In the genomic region with DNA sequence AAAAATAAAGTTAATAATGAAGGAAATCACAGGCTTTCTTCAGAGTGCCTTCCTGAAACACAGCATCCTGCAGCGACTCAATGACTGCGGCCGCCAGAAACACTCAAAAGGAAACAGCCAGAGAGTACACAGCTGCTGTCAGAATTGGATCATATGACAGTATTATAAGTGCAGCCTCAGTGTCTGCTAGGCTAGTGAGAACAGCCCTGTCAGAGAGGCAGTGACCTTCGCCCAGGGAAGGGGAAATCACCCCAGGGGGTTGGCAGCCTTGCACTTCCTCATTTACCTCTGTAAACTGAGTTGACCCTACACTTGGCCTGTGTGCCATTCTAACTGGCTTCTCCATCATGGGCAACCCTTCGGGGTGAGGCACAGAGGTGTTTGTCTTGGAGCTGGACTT, we compare ENCODE assay signal across 8 mouse cellular contexts.
DNase-seq lines count a peak whose midpoint lies in the region; ATAC-seq and TF ChIP-seq lines count a peak whose summit lies in the region.

No protein-coding gene starts in this region.

- no peaks in the 10 kb centered on the region for H3K36me3 ChIP-seq in embryonic facial prominence, embryonic 11.5 days (replicated peaks; ENCODE audit: control insufficient read depth, insufficient read depth, low read depth, low read length)
- no peaks in the 10 kb centered on the region for H3K36me3 ChIP-seq in intestine, embryonic 14.5 days (ENCODE audit: control insufficient read depth, insufficient read depth, low read length)
- H3K36me3 ChIP-seq in lung, embryonic 14.5 days (ENCODE audit: insufficient read depth), result no peaks in the 10 kb centered on the region
- H3K36me3 ChIP-seq in stomach, postnatal 0 days (ENCODE audit: control insufficient read depth, insufficient read depth, low read length), result no peaks in the 10 kb centered on the region

- ATAC-seq in embryonic facial prominence, embryonic 11.5 days (replicated peaks; ENCODE audit: insufficient number of reproducible peaks, low FRiP score, low TSS enrichment, low read depth), result no peak
- ATAC-seq in intestine, embryonic 14.5 days (replicated peaks; ENCODE audit: low FRiP score, low TSS enrichment, low read depth), result 0 out of 2 replicates have a peak, but pooled peaks have one; percentile 66
- peak; percentile 44; the same call in 1 of the 2 replicates for ATAC-seq in lung, embryonic 14.5 days (ENCODE audit: insufficient read depth)
- peak; percentile 86 for ATAC-seq in stomach, postnatal 0 days (ENCODE audit: low FRiP score, low TSS enrichment)

- no peaks in the 10 kb centered on the region for H3K9me3 ChIP-seq in embryonic facial prominence, embryonic 11.5 days (replicated peaks; ENCODE audit: control insufficient read depth, low read length)
- no peaks in the 10 kb centered on the region for H3K9me3 ChIP-seq in intestine, embryonic 14.5 days (ENCODE audit: control insufficient read depth, low read length)
- H3K9me3 ChIP-seq in lung, embryonic 14.5 days (ENCODE audit: low read depth, low read length), result no peaks in the 10 kb centered on the region
- H3K9me3 ChIP-seq in stomach, postnatal 0 days (ENCODE audit: control insufficient read depth, low read length), result no peaks in the 10 kb centered on the region

- peak overlapping the region; percentile 64 for H3K27ac ChIP-seq in left cerebral cortex, adult 2 months
- H3K27ac ChIP-seq in embryonic facial prominence, embryonic 11.5 days (replicated peaks; ENCODE audit: low read depth, low read length), result no peak overlapping the region
- no peak overlapping the region for H3K27ac ChIP-seq in intestine, embryonic 14.5 days (ENCODE audit: low read depth)
- H3K27ac ChIP-seq in lung, embryonic 14.5 days (ENCODE audit: low read depth), result peak overlapping the region; percentile 32; the same call in 1 of the 2 replicates
- H3K27ac ChIP-seq in stomach, postnatal 0 days (replicated peaks), result 0 out of 2 replicates have a peak overlapping the region, but pooled peaks have one; percentile 53

- intact Hi-C loops in left cerebral cortex, adult 2 months (cut with DNase I), result no loop called here

- 47% methylated on average over 5 of the region's 5 CpGs for WGBS in embryonic facial prominence, embryonic 11.5 days
- 51% methylated on average over 5 of the region's 5 CpGs for WGBS in intestine, embryonic 14.5 days
- 35% methylated on average over 5 of the region's 5 CpGs for WGBS in lung, embryonic 14.5 days
- WGBS in stomach, postnatal 0 days, result 51% methylated on average over 5 of the region's 5 CpGs

- no peak for TF ChIP-seq EP300 in stomach, postnatal 0 days (optimal IDR thresholded peaks at IDR 0.05)

- H3K4me2 ChIP-seq in embryonic facial prominence, embryonic 11.5 days (ENCODE audit: low read depth, low read length), result no peak overlapping the region
- no peak overlapping the region for H3K4me2 ChIP-seq in intestine, embryonic 14.5 days (ENCODE audit: low read length)
- H3K4me2 ChIP-seq in lung, embryonic 14.5 days, result no peak overlapping the region
- no peak overlapping the region for H3K4me2 ChIP-seq in stomach, postnatal 0 days (replicated peaks; ENCODE audit: low read depth)

- H3K9ac ChIP-seq in embryonic facial prominence, embryonic 11.5 days (replicated peaks; ENCODE audit: low read length), result no peak overlapping the region
- H3K9ac ChIP-seq in intestine, embryonic 14.5 days (ENCODE audit: low read length), result no peak overlapping the region
- no peak overlapping the region for H3K9ac ChIP-seq in lung, embryonic 14.5 days
- H3K9ac ChIP-seq in stomach, postnatal 0 days (ENCODE audit: low read length), result no peak overlapping the region

- no peak for DNase-seq in left cerebral cortex, adult 2 months (ENCODE audit: extremely low spot score in 1 of 2, low spot score in 2 of 2)
- no peak for DNase-seq in left cerebral cortex, adult 8-10 months (ENCODE audit: low spot score in 2 of 2)
- peak; percentile 35 for DNase-seq in embryonic facial prominence, embryonic 11.5 days (ENCODE audit: low spot score)
- DNase-seq in intestine, embryonic 14.5 days (ENCODE audit: low spot score), result no peak
- peak; percentile 45 for DNase-seq in lung, embryonic 14.5 days
- peak; percentile 65 for DNase-seq in stomach, postnatal 0 days (ENCODE audit: low spot score)
- no peak for DNase-seq in cerebellum, postnatal 4 days (ENCODE audit: low spot score in 2 of 2)
- DNase-seq in right cerebral cortex, postnatal 14 days, result no peak

- no peaks in the 10 kb centered on the region; the same call in 1 of the 2 replicates for H3K4me1 ChIP-seq in embryonic facial prominence, embryonic 11.5 days (ENCODE audit: control insufficient read depth, insufficient read depth, low read length)
- H3K4me1 ChIP-seq in intestine, embryonic 14.5 days (replicated peaks; ENCODE audit: control insufficient read depth, insufficient read depth, low read length), result 0 out of 2 replicates have a peak, but pooled peaks cover 3% of the 10 kb centered on the region
- H3K4me1 ChIP-seq in lung, embryonic 14.5 days (ENCODE audit: insufficient read depth), result peaks cover 9% of the 10 kb centered on the region; the same call in 1 of the 2 replicates
- H3K4me1 ChIP-seq in stomach, postnatal 0 days (replicated peaks; ENCODE audit: control insufficient read depth, insufficient read depth), result no peaks in the 10 kb centered on the region

- H3K4me3 ChIP-seq in left cerebral cortex, adult 2 months, result no peak overlapping the region
- H3K4me3 ChIP-seq in embryonic facial prominence, embryonic 11.5 days (ENCODE audit: low read depth, low read length), result no peak overlapping the region
- no peak overlapping the region for H3K4me3 ChIP-seq in intestine, embryonic 14.5 days (ENCODE audit: low read depth, low read length)
- no peak overlapping the region for H3K4me3 ChIP-seq in lung, embryonic 14.5 days (ENCODE audit: low read depth, low read length)
- no peak overlapping the region for H3K4me3 ChIP-seq in stomach, postnatal 0 days (ENCODE audit: low read depth, low read length)

- no peak for TF ChIP-seq CTCF in left cerebral cortex, adult 2 months (IDR thresholded peaks at IDR 0.05)
- no peak for TF ChIP-seq CTCF in lung, embryonic 14.5 days (IDR thresholded peaks at IDR 0.05; ENCODE audit: low read depth)
- no peak for TF ChIP-seq CTCF in stomach, postnatal 0 days (IDR thresholded peaks at IDR 0.05; ENCODE audit: low read depth)

- H3K27me3 ChIP-seq in embryonic facial prominence, embryonic 11.5 days (ENCODE audit: control insufficient read depth, insufficient read depth, low read length), result no peaks in the 10 kb centered on the region
- H3K27me3 ChIP-seq in intestine, embryonic 14.5 days (replicated peaks; ENCODE audit: control insufficient read depth, insufficient read depth, low read length), result no peaks in the 10 kb centered on the region
- H3K27me3 ChIP-seq in lung, embryonic 14.5 days (ENCODE audit: insufficient read depth, low read length), result no peaks in the 10 kb centered on the region
- no peaks in the 10 kb centered on the region for H3K27me3 ChIP-seq in stomach, postnatal 0 days (ENCODE audit: control insufficient read depth, insufficient read depth, low read length)

Comparison
In these comparisons a context has a peak if more than half of its experiments do, and no peak if none do; other contexts are left out.
1. DNase-seq: peak in embryonic facial prominence, embryonic 11.5 days (single experiment), lung, embryonic 14.5 days (single experiment) and stomach, postnatal 0 days (single experiment); none in left cerebral cortex, adult 2 months (0 of 2), left cerebral cortex, adult 8-10 months (0 of 2), intestine, embryonic 14.5 days (single experiment), cerebellum, postnatal 4 days (0 of 2) and right cerebral cortex, postnatal 14 days (single experiment).
2. H3K27ac ChIP-seq: peak in left cerebral cortex, adult 2 months (single experiment), lung, embryonic 14.5 days (single experiment) and stomach, postnatal 0 days (single experiment); none in embryonic facial prominence, embryonic 11.5 days (single experiment) and intestine, embryonic 14.5 days (single experiment).